Mouse (Mus musculus) liver, adult 2 months (tissue): ENCODE data around the gene Acbd4.

Experiments used
- CTCF ChIP-seq: fragments of 200-500 bp; IDR thresholded peaks from 2 replicates; pipeline ENCODE4 v1.5.1; 2011; ENCODE audit warnings: low read depth, low read length, control low read depth
- POLR2A ChIP-seq: fragments of 200-500 bp; IDR thresholded peaks from 2 replicates; pipeline ENCODE4 v1.6.1; 2011; ENCODE audit warnings: low read length, control low read depth; ENCODE audit not compliant: insufficient read depth; ENCODE audit errors: extremely low read depth

DNA sequence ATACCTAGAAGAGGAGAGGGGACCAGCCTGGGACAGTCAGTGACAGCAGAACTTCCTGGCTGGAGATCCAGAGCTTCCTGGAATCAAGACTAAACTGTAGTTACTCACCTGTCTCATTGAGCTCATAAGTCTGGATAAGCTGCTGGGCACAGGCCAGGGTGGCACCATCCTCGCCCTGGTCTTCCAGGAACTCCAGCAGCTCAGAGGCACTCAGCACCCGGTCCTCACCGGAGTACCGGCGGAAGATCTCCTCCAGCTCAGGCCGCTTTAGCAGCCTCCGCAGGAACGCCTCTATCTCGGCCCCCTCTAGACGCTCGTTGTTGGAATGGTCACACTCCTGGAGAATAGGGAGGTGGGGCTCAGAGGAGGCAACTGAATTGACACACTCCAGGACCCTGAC lies 23.4 kb upstream of the Acbd4 start:
- TF ChIP-seq CTCF (no peak), POLR2A (no peak)
